Mouse (Mus musculus) urinary bladder, postnatal 4 days (tissue): Measurements from ENCODE around the gene Gm15107.
"Not testable (repeated sequence)": the region's sequence is repeated elsewhere in the genome, so short reads cannot be mapped to it uniquely, and the experiment has no call there.

ENCODE experiments used
- DNase-seq, 2 experiments: peaks; one replicate each; pipeline ENCODE4 v3.0.0; 2021 to 2022; ENCODE audit warnings: low spot score in 2 of 2

The Gm15107 gene

GRCm38 (mm10) chrX:148180424-148180823 lies at the start of gene Gm15107:
Gm15107 (plus strand) TSS chrX:148180724.
- not testable (repeated sequence) for DNase-seq
